Mouse (Mus musculus): ENCODE data around the gene Rnase9. TPM values are rescaled to one million over a fixed set of nuclear protein-coding genes. Genes with fewer than 3 reads are reported as not detected.

Gene Rnase9
- polyA plus RNA-seq, 1 experiment from 2014 or later, result not detected

GRCm38 (mm10) chr14:51007152-51007801 lies 34.4 kb downstream of the Rnase9 start, which contains the start of gene Rnase10:
TSS of gene Rnase10 (plus strand) at chr14:51007751.
- no peak for ATAC-seq
- H3K4me2 ChIP-seq (ENCODE audit: low read length), result no peak within 1 kb of the TSS
- peaks cover 5% of the 10 kb centered on the region; the same call in 1 of the 2 replicates for H3K4me1 ChIP-seq (replicated peaks; ENCODE audit: control insufficient read depth, insufficient read depth, low read length)
- no peak within 1 kb of the TSS for H3K9ac ChIP-seq (replicated peaks; ENCODE audit: low read depth, low read length)
- no peaks in the 10 kb centered on the region for H3K27me3 ChIP-seq (replicated peaks; ENCODE audit: control insufficient read depth, insufficient read depth, low read length)
- no peaks in the 10 kb centered on the region for H3K36me3 ChIP-seq (ENCODE audit: control insufficient read depth, insufficient read depth)
- WGBS, result 93% methylated on average over 8 of the region's 8 CpGs
- no peak within 1 kb of the TSS for H3K4me3 ChIP-seq (replicated peaks; ENCODE audit: low read length)
- H3K9me3 ChIP-seq (ENCODE audit: control insufficient read depth, low read length), result no peaks in the 10 kb centered on the region
- H3K27ac ChIP-seq (ENCODE audit: low read length), result no peak within 1 kb of the TSS

- no peak overlapping the region for H3K9ac ChIP-seq (replicated peaks; ENCODE audit: low read depth, low read length)
- H3K4me3 ChIP-seq (replicated peaks; ENCODE audit: low read length), result no peak overlapping the region
- no peaks in the 10 kb centered on the region for H3K4me1 ChIP-seq (replicated peaks; ENCODE audit: control insufficient read depth, insufficient read depth, low read length)
- no peaks in the 10 kb centered on the region for H3K9me3 ChIP-seq (ENCODE audit: control insufficient read depth, low read length)
- 84% methylated on average over 2 of the region's 2 CpGs for WGBS
- no peak overlapping the region for H3K4me2 ChIP-seq (ENCODE audit: low read length)
- no peaks in the 10 kb centered on the region for H3K36me3 ChIP-seq (ENCODE audit: control insufficient read depth, insufficient read depth)
- no peak overlapping the region for H3K27ac ChIP-seq (ENCODE audit: low read length)
- H3K27me3 ChIP-seq (replicated peaks; ENCODE audit: control insufficient read depth, insufficient read depth, low read length), result no peaks in the 10 kb centered on the region
- ATAC-seq, result no peak
Observed at GRCm38 (mm10) chr14:50997999-50998666, 43.5 kb downstream of the Rnase9 start.

- Histone ChIP-seq H3K27ac (ENCODE audit: low read length) (no peak overlapping the region), H3K36me3 (ENCODE audit: control insufficient read depth, insufficient read depth) (no peaks in the 10 kb centered on the region), H3K4me3 (replicated peaks; ENCODE audit: low read length) (no peak overlapping the region), H3K27me3 (replicated peaks; ENCODE audit: control insufficient read depth, insufficient read depth, low read length) (no peaks in the 10 kb centered on the region), H3K9ac (replicated peaks; ENCODE audit: low read depth, low read length) (no peak overlapping the region), H3K9me3 (ENCODE audit: control insufficient read depth, low read length) (no peaks in the 10 kb centered on the region), H3K4me1 (replicated peaks; ENCODE audit: control insufficient read depth, insufficient read depth, low read length) (no peaks in the 10 kb centered on the region), H3K4me2 (ENCODE audit: low read length) (no peak overlapping the region)
- ATAC-seq, result no peak
- 95% methylated on average over 3 of the region's 3 CpGs for WGBS
Observed at GRCm38 (mm10) chr14:50997088-50997487, 44.6 kb downstream of the Rnase9 start.

- Histone ChIP-seq H3K9ac (replicated peaks; ENCODE audit: low read depth, low read length) (no peak overlapping the region), H3K4me2 (ENCODE audit: low read length) (no peak overlapping the region), H3K27me3 (replicated peaks; ENCODE audit: control insufficient read depth, insufficient read depth, low read length) (no peaks in the 10 kb centered on the region), H3K9me3 (ENCODE audit: control insufficient read depth, low read length) (no peaks in the 10 kb centered on the region), H3K36me3 (ENCODE audit: control insufficient read depth, insufficient read depth) (no peaks in the 10 kb centered on the region), H3K27ac (ENCODE audit: low read length) (no peak overlapping the region), H3K4me3 (replicated peaks; ENCODE audit: low read length) (no peak overlapping the region), H3K4me1 (replicated peaks; ENCODE audit: control insufficient read depth, insufficient read depth, low read length) (no peaks in the 10 kb centered on the region)
- no peak for ATAC-seq
- 88% methylated on average over 3 of the region's 3 CpGs for WGBS
Observed at GRCm38 (mm10) chr14:50991037-50991436, 50.6 kb downstream of the Rnase9 start.

Other genes starting within 250 kb of the Rnase9 start
- gene Ccnb1ip1, start 234.1 kb downstream of the Rnase9 start, polyA plus RNA-seq (2015; fragmentation: Nextera tagmentation; extraction: Ambion mirVana), result not detected in 2 replicates
- 53.3 and 56.7 TPM in 2 replicates for gene Parp2, start 234.0 kb downstream of the Rnase9 start, polyA plus RNA-seq (2015; fragmentation: Nextera tagmentation; extraction: Ambion mirVana)
- gene Tep1, start 171.3 kb downstream of the Rnase9 start, polyA plus RNA-seq (2015; fragmentation: Nextera tagmentation; extraction: Ambion mirVana), result 1.1 and 2.2 TPM in 2 replicates
- gene Klhl33, start 144.4 kb downstream of the Rnase9 start, polyA plus RNA-seq (2015; fragmentation: Nextera tagmentation; extraction: Ambion mirVana), result 0.31 and 0.68 TPM in 2 replicates
- 140 and 146 TPM in 2 replicates for gene Osgep, start 117.0 kb downstream of the Rnase9 start, polyA plus RNA-seq (2015; fragmentation: Nextera tagmentation; extraction: Ambion mirVana)
- 265 and 283 TPM in 2 replicates for gene Apex1, start 116.9 kb downstream of the Rnase9 start, polyA plus RNA-seq (2015; fragmentation: Nextera tagmentation; extraction: Ambion mirVana)
- 100 and 101 TPM in 2 replicates for gene Pip4p1, start 111.0 kb downstream of the Rnase9 start, polyA plus RNA-seq (2015; fragmentation: Nextera tagmentation; extraction: Ambion mirVana)
- gene Pnp, start 110.8 kb downstream of the Rnase9 start, polyA plus RNA-seq (2015; fragmentation: Nextera tagmentation; extraction: Ambion mirVana), result 15.8 and 17.2 TPM in 2 replicates
- 3.2 TPM in 1 of 2 replicates, not detected in the other for gene Gm49342, start 97.4 kb downstream of the Rnase9 start, polyA plus RNA-seq (2015; fragmentation: Nextera tagmentation; extraction: Ambion mirVana)
- gene Pnp2, start 85.9 kb downstream of the Rnase9 start, polyA plus RNA-seq (2015; fragmentation: Nextera tagmentation; extraction: Ambion mirVana), result 0.47 and 0.63 TPM in 2 replicates
- gene Rnase10, start 34.1 kb downstream of the Rnase9 start, polyA plus RNA-seq (2015; fragmentation: Nextera tagmentation; extraction: Ambion mirVana), result not detected in 2 replicates
- gene Rnase11, start 8.3 kb upstream of the Rnase9 start, polyA plus RNA-seq (2015; fragmentation: Nextera tagmentation; extraction: Ambion mirVana), result not detected in 2 replicates
- not detected in 2 replicates for gene Rnase12, start 15.8 kb upstream of the Rnase9 start, polyA plus RNA-seq (2015; fragmentation: Nextera tagmentation; extraction: Ambion mirVana)
- gene Olfr750, start 32.6 kb upstream of the Rnase9 start, polyA plus RNA-seq (2015; fragmentation: Nextera tagmentation; extraction: Ambion mirVana), result 0.04 TPM in 1 of 2 replicates, not detected in the other
- 11.1 and 11.6 TPM in 2 replicates for gene Rnase4, start 49.2 kb upstream of the Rnase9 start, polyA plus RNA-seq (2015; fragmentation: Nextera tagmentation; extraction: Ambion mirVana)
- 2.4 and 3.0 TPM in 2 replicates for gene Ang, start 49.3 kb upstream of the Rnase9 start, polyA plus RNA-seq (2015; fragmentation: Nextera tagmentation; extraction: Ambion mirVana)
- gene Eddm3b, start 72.6 kb upstream of the Rnase9 start, polyA plus RNA-seq (2015; fragmentation: Nextera tagmentation; extraction: Ambion mirVana), result not detected in 2 replicates
- 0.22 and 0.77 TPM in 2 replicates for gene Rnase6, start 82.0 kb upstream of the Rnase9 start, polyA plus RNA-seq (2015; fragmentation: Nextera tagmentation; extraction: Ambion mirVana)
- 0.50 TPM in 1 of 2 replicates, not detected in the other for gene Rnase1, start 104.9 kb upstream of the Rnase9 start, polyA plus RNA-seq (2015; fragmentation: Nextera tagmentation; extraction: Ambion mirVana)
- not detected in 2 replicates for gene Rnase2b, start 120.4 kb upstream of the Rnase9 start, polyA plus RNA-seq (2015; fragmentation: Nextera tagmentation; extraction: Ambion mirVana)
- gene Ang2, start 157.3 kb upstream of the Rnase9 start, polyA plus RNA-seq (2015; fragmentation: Nextera tagmentation; extraction: Ambion mirVana), result not detected in 2 replicates
- gene Ear14, start 161.5 kb upstream of the Rnase9 start, polyA plus RNA-seq (2015; fragmentation: Nextera tagmentation; extraction: Ambion mirVana), result not detected in 2 replicates
- gene Rnase2a, start 214.2 kb upstream of the Rnase9 start, polyA plus RNA-seq (2015; fragmentation: Nextera tagmentation; extraction: Ambion mirVana), result not detected in 2 replicates